Mouse (Mus musculus) bone marrow macrophage, adult 2 months (primary cell): ENCODE data around the gene Akirin1. TPM values are rescaled to one million over a fixed set of nuclear protein-coding genes. Genes with fewer than 3 reads are reported as not detected.

Experiments used
- H3K27ac ChIP-seq: 2 replicates; pipeline ENCODE4 v1.5.1; 2012; ENCODE audit warnings: low read depth, low read length; ENCODE audit not compliant: insufficient read depth
- H3K4me1 ChIP-seq: 2 replicates; pipeline ENCODE4 v1.6.1; 2012; ENCODE audit warnings: low read length; ENCODE audit not compliant: control insufficient read depth, insufficient read depth
- H3K4me3 ChIP-seq: 2 replicates; pipeline ENCODE4 v1.5.1; 2012; ENCODE audit warnings: mild to moderate bottlenecking, low read length, moderate library complexity; ENCODE audit not compliant: insufficient read depth
- CTCF ChIP-seq: IDR thresholded peaks from 2 replicates; pipeline ENCODE4 v1.5.1; 2012; ENCODE audit warnings: low read depth, mild to moderate bottlenecking, low read length, moderate library complexity
- POLR2A ChIP-seq: IDR thresholded peaks from 2 replicates; pipeline ENCODE4 v1.6.1; 2012; ENCODE audit warnings: mild to moderate bottlenecking, low read depth, low read length, borderline replicate concordance
- polyA plus RNA-seq: library from polyadenylated mRNA; stranded (reverse); fragments of >200 nt; gene quantifications from 2 replicates; pipeline ENCODE4 v1.2.4, GENCODE M21; 2012; ENCODE audit not compliant: missing spikeins, insufficient read depth, insufficient read length

Gene Akirin1
- polyA plus RNA-seq, 1 experiment = 56.1 TPM

DNA sequence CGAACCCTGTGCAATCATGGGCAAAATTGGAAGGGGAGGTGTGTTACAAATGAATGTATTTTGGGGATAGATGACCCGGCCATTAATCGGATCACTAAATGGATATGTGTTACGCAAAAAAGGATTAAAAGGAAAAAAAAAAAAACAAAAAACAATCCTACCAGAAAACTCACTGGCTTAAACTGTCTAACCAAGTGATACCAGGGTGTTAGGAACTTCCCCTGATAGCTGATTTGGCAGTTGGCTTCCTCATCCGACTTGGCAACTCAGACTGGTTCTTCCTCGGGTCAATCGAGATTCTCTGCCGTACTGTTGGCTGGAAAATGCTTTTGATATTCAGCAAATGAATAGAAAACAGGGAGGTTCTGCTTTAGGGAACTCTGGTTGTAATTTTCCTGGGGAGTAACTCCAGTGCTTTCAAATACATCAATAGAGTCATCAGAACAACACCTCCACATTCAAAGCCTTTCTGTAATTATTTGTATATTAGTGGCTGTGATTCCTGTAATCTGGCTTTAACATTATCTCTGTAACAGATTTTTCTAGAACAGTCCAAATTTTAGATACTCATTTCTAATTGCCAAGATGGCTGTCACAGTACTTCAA lies 665 bp upstream of the Akirin1 start:
- Histone ChIP-seq H3K27ac (peak overlapping the region; percentile 76), H3K4me3 (peak overlapping the region; percentile 73), H3K4me1 (peaks cover 11% of the 10 kb centered on the region)
- TF ChIP-seq POLR2A = no peak
- TF ChIP-seq CTCF = no peak

DNA sequence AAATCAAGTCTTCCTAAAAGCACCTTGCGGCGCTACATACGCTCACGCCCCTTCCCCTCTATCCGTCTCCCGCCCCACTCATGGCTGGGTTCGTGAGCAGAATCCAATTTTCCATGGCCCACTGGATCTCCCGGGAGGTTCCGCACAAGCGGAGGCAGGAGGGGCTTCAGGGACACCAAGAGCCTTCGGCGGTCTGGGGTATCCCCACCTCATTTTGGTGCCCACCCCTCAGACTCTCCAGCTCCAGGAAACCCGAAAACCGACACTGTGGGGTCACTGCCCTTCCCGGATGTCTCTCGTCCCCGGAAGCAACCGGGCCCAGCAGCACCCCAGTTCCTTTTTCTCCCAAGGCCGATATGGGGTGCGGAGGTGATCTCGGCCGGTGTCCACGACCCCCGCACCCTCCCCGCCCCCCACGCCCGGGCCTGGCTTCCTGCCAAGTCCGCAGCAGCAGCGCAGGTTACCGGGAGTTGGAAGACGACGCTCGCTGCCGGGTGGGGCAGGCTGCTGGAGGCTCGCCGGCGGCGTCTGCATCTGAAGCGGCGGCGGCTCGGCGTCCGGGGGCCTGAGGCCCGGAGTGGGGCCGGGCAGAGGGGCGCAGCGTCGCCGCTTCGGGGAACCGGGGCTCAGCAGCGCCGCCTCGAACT lies 538 bp downstream of the Akirin1 start:
- TF ChIP-seq CTCF (no peak), POLR2A (no peak)
- Histone ChIP-seq H3K4me3 (peak overlapping the region; percentile 64), H3K27ac (peak overlapping the region; percentile 38), H3K4me1 (peaks cover 21% of the 10 kb centered on the region)

- Histone ChIP-seq H3K27ac (peak overlapping the region; percentile 43), H3K4me1 (peaks cover 24% of the 10 kb centered on the region), H3K4me3 (peak overlapping the region; percentile 64)
- TF ChIP-seq POLR2A (no peak), CTCF (no peak)
These were observed 1.3 kb downstream of the Akirin1 start for GRCm38 (mm10) chr4:123748726-123749415.

DNA sequence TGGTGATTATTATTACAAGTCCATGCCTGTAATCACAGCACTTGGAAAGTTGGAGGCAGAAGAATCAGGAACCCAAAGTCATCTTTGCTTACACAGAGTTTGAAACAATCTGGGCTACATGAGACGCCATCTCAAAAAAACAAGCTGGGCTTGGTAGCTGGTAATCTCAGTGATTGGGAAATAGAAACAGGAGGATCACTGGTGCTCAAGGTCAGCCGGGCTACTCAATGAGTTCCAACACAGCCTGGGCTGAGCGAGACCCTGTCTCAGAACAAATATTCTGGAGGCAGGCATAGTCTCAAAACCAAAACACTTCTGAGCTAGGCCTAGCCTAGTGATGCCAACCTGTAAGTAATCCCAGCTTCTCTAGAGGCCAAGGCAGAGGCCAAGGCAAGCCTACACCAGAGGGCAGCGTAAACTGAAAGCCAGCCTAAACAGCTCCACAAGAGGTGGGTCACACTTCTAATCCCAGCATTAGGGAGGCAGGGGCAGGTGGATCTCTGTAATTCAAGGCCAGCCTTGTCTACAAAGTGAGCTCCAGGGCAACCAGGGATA lies 4.8 kb downstream of the Akirin1 start:
- H3K27ac ChIP-seq = no peak overlapping the region
- TF ChIP-seq POLR2A (no peak), CTCF (no peak)
- H3K4me3 ChIP-seq = no peak overlapping the region
- H3K4me1 ChIP-seq = peaks cover 40% of the 10 kb centered on the region

- Histone ChIP-seq H3K4me1 (peaks cover 40% of the 10 kb centered on the region), H3K4me3 (no peak overlapping the region), H3K27ac (peak overlapping the region; percentile 80)
- TF ChIP-seq CTCF = no peak
- TF ChIP-seq POLR2A = no peak
These were observed 7.3 kb downstream of the Akirin1 start for GRCm38 (mm10) chr4:123742891-123743290.

GRCm38 (mm10) chr4:123738708-123739107 lies 11.4 kb downstream of the Akirin1 start:
- no peak overlapping the region for H3K27ac ChIP-seq
- no peak overlapping the region for H3K4me3 ChIP-seq
- peaks cover 17% of the 10 kb centered on the region for H3K4me1 ChIP-seq
- TF ChIP-seq CTCF (no peak), POLR2A (no peak)

DNA sequence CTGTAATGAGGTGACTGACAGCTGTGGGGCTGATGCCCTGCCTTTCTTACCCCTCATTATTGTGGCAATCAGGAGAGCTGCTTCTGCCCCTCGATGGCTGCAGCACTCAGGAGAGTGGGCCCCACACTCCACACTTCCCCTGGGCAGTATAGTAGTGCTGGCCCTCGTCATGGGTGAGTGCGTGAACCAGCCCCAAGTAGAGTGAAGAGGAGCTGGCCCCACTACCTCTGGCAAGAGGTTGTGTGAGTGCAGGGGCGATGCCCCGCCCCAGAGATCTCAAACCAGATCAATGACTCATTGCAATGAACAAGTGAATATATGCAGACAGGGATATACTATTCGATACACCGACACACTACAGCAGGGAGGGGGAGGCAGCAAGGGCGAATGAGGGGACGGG lies 16.6 kb downstream of the Akirin1 start:
- no peak overlapping the region for H3K4me3 ChIP-seq
- no peak for TF ChIP-seq POLR2A
- no peak for TF ChIP-seq CTCF
- H3K27ac ChIP-seq = no peak overlapping the region
- H3K4me1 ChIP-seq = no peaks in the 10 kb centered on the region

DNA sequence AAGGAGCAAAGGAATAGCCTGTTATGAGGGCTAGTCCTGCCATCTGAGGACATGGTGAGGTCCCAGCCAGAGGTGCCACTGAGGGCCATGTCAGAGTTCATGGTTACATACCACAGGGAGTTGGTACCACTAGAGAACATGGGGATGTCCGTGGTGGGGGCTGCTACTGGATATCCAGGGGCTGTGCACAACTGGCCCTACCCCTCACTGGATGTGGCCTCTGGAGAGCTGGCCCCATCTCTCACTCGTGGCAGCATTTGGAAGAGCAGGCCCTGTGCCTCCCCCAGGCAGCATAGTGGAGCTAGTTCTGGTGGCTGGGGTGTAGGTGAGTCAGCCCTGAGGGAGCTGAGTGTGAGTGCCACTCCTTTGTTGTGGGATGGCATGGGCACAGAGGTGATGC lies 17.2 kb downstream of the Akirin1 start:
- H3K4me1 ChIP-seq = no peaks in the 10 kb centered on the region
- TF ChIP-seq POLR2A (no peak), CTCF (no peak)

GRCm38 (mm10) chr4:123732163-123732910 lies 17.8 kb downstream of the Akirin1 start:
- TF ChIP-seq CTCF (no peak), POLR2A (no peak)
- H3K4me1 ChIP-seq = no peaks in the 10 kb centered on the region
- H3K27ac ChIP-seq = no peak overlapping the region
- H3K4me3 ChIP-seq = no peak overlapping the region

More for the DNA sequence above, 17.2 kb downstream of the Akirin1 start:
- H3K27ac ChIP-seq = no peak overlapping the region
- H3K4me3 ChIP-seq = no peak overlapping the region
